Mouse (Mus musculus) heart, adult 2 months (tissue): ENCODE data around the gene Mageb18. TPM values are rescaled to one million over a fixed set of nuclear protein-coding genes. Genes with fewer than 3 reads are reported as not detected.

Source experiments
- DNase-seq, 2 experiments: peaks; one replicate each; pipeline ENCODE4 v3.0.0; 2021
- H3K27ac ChIP-seq: fragments of 200-600 bp; 2 replicates; pipeline ENCODE4 v1.8.1; 2022
- H3K27me3 ChIP-seq: fragments of 200-500 bp; 2 replicates; pipeline ENCODE4 v1.6.1; 2012; ENCODE audit warnings: mild to moderate bottlenecking, low read length, inconsistent platforms, mixed read lengths; ENCODE audit not compliant: control insufficient read depth, insufficient read depth
- H3K36me3 ChIP-seq: fragments of 200-500 bp; 2 replicates; pipeline ENCODE4 v1.6.1; 2012; ENCODE audit warnings: low read length, inconsistent platforms; ENCODE audit not compliant: control insufficient read depth, insufficient read depth
- H3K4me1 ChIP-seq: fragments of 200-500 bp; 2 replicates; pipeline ENCODE4 v1.6.1; 2011; ENCODE audit warnings: low read length; ENCODE audit not compliant: control insufficient read depth, insufficient read depth
- H3K4me3 ChIP-seq: fragments of 200-600 bp; 2 replicates; pipeline ENCODE4 v1.8.1; 2022
- H3K79me2 ChIP-seq: fragments of 200-500 bp; replicated peaks from 2 replicates; pipeline ENCODE4 v1.6.1; 2012; ENCODE audit warnings: mild to moderate bottlenecking, inconsistent platforms, low read length, moderate library complexity, mixed read lengths; ENCODE audit not compliant: control insufficient read depth, insufficient read depth
- H3K9ac ChIP-seq: fragments of 200-500 bp; 2 replicates; pipeline ENCODE4 v1.6.1; 2012; ENCODE audit warnings: low read depth, mild to moderate bottlenecking, control low read depth, inconsistent platforms, low read length, mixed read lengths
- CTCF ChIP-seq: fragments of 200-600 bp; IDR thresholded peaks from 2 replicates; pipeline ENCODE4 v1.8.1; 2022; ENCODE audit warnings: antibody characterized with exemption, mild to moderate bottlenecking, moderate library complexity
- EP300 ChIP-seq: fragments of 200-500 bp; IDR thresholded peaks from 2 replicates; pipeline ENCODE4 v1.6.1; 2011; ENCODE audit warnings: low read depth, low read length, control low read depth; ENCODE audit not compliant: insufficient read depth
- POLR2A ChIP-seq: fragments of 200-500 bp; IDR thresholded peaks from 2 replicates; pipeline ENCODE4 v1.6.1; 2011; ENCODE audit warnings: mild to moderate bottlenecking, low read depth, low read length, control low read depth; ENCODE audit not compliant: insufficient read depth
- WGBS: fragments of 180-500 bp; shearing (Covaris S2); methylation state at CpG from one replicate; pipeline ENCODE4 v1.1.7; 2018; 5-methylcytosine and 5-hydroxymethylcytosine counted together
- intact Hi-C: fragments of 180-260 bp; cut with DNase I; formaldehyde crosslinking; loops from one replicate; pipeline ENCODE4 v1.15.1; 2025
- polyA plus RNA-seq: library from polyadenylated mRNA; depleted of rRNA; stranded (reverse); fragments of >200 nt; gene quantifications from 2 replicates; pipeline ENCODE4 v1.2.3, GENCODE M21; 2012; rRNA removed
- total RNA-seq, 2 experiments: library from RNA; stranded (reverse); gene quantifications; 2 replicates each; pipeline ENCODE4 v1.2.3; 2021

Mageb18 gene
- total and polyA plus RNA-seq, 3 experiments: not detected

DNA sequence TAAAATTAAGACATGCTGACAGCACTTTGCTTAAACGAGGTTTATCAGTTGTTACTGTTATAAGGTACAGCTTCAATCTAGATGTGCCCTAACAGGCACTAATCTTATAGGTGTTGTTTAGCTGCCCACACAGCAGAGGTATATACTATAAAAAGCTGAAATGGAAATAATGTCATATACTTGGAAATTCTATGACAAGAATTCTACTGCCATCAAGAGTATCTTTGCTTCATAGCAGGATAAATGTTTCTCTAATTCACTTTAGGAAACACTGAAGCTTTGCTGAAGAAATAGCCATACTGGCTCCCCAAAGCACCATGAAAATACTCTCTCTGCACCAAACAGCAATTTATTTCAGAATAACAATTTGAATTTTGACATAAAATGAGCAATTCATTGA is 265.9 kb downstream of the Mageb18 start:
- H3K4me3 ChIP-seq: no peak overlapping the region
- 44% methylated on average over 1 of the region's 1 CpGs for WGBS
- DNase-seq: no peak
- no peak overlapping the region for H3K27ac ChIP-seq
- H3K4me1 ChIP-seq: no peaks in the 10 kb centered on the region
- H3K36me3 ChIP-seq: no peaks in the 10 kb centered on the region
- no peaks in the 10 kb centered on the region for H3K79me2 ChIP-seq
- intact Hi-C loops: no loop called here
- H3K9ac ChIP-seq: no peak overlapping the region
- H3K27me3 ChIP-seq: no peaks in the 10 kb centered on the region
- TF ChIP-seq CTCF (no peak), EP300 (no peak), POLR2A (no peak)

DNA sequence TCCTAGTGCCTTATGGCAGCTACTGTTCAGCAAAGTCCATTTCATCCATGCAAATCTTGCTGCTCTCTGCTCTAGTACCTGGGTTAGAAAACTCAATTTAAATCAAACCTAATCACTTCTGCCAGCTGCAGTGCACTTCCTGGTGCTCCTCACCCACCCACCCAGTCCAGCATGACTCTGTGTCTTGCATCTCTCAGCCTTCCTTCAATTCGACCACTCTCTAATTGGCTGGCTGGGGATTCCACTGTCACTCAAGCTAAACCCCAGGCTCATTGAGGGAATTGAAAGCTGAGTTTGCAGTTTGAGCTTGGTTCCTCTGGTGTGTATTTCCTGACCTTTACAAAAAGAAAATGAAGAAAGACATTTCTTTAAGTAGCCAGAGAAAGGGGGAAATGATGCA is 275.8 kb downstream of the Mageb18 start:
- 29% methylated on average over 1 of the region's 1 CpGs for WGBS
- no peak for DNase-seq
- no peaks in the 10 kb centered on the region for H3K36me3 ChIP-seq
- H3K79me2 ChIP-seq: no peaks in the 10 kb centered on the region
- H3K4me1 ChIP-seq: no peaks in the 10 kb centered on the region
- no peak overlapping the region for H3K9ac ChIP-seq
- intact Hi-C loops: no loop called here
- H3K27me3 ChIP-seq: no peaks in the 10 kb centered on the region
- no peak overlapping the region for H3K27ac ChIP-seq
- no peak for TF ChIP-seq CTCF
- H3K4me3 ChIP-seq: no peak overlapping the region

DNA sequence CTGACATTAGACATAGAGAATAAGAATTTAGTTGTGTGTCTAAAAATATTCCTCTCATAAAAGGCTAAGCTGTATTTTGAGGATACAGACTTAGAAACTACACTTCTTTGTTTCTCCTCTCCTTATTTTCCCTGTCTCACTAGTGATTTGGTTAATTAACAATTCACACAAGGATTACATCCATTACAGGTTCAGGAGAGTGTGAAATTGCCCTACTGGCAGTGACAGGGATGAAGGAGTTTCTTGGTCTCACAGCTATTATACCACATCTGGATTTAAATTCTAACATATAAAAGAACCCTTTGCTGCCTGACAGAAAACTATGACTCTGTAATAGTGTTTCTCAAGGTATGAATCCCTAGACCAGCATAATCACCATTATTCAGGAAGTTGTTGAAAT is 318.8 kb downstream of the Mageb18 start:
- H3K9ac ChIP-seq: no peak overlapping the region
- H3K79me2 ChIP-seq: no peaks in the 10 kb centered on the region
- no peak for TF ChIP-seq EP300
- H3K27me3 ChIP-seq: no peaks in the 10 kb centered on the region
- no peak for DNase-seq
- no peak overlapping the region for H3K27ac ChIP-seq
- no peaks in the 10 kb centered on the region for H3K36me3 ChIP-seq
- intact Hi-C loops: no loop called here
- no peak overlapping the region for H3K4me3 ChIP-seq
- no peaks in the 10 kb centered on the region for H3K4me1 ChIP-seq

Other genes with a start within 250 kb of the Mageb18 start
- gene Gm5941, start 109.6 kb downstream of the Mageb18 start, total RNA-seq: not detected
- gene Gm5941, start 109.6 kb downstream of the Mageb18 start, polyA plus RNA-seq: not detected in 2 replicates